Mouse (Mus musculus) midbrain, embryonic 12.5 days (tissue): ENCODE measurements around the gene Zfp184. TPM values are rescaled to one million over a fixed set of nuclear protein-coding genes. Genes with fewer than 3 reads are reported as not detected.
A peak's percentile ranks its signal among the peaks of the same experiment; 100 is the strongest.

ENCODE experiments used
- ATAC-seq: fragments of 200-750 bp; cut with Nextera tagmentation; 2 replicates; pipeline ENCODE4 v1.8.0; 2017; ENCODE audit warnings: low read depth, moderate TSS enrichment, moderate library complexity; ENCODE audit not compliant: low FRiP score
- H3K27ac ChIP-seq: fragments of 300-500 bp; sonication (generic); replicated peaks from 2 replicates; pipeline ENCODE4 v1.5.1; 2016; ENCODE audit warnings: mild to moderate bottlenecking
- H3K27me3 ChIP-seq: fragments of 300-500 bp; sonication (generic); 2 replicates; pipeline ENCODE4 v1.6.1; 2016; ENCODE audit warnings: mild to moderate bottlenecking
- H3K36me3 ChIP-seq: fragments of 300-500 bp; sonication (generic); 2 replicates; pipeline ENCODE4 v1.6.1; 2016
- H3K4me1 ChIP-seq: fragments of 300-500 bp; sonication (generic); 2 replicates; pipeline ENCODE4 v1.6.1; 2016
- H3K4me2 ChIP-seq: fragments of 300-500 bp; sonication (generic); replicated peaks from 2 replicates; pipeline ENCODE4 v1.6.1; 2016; ENCODE audit warnings: mild to moderate bottlenecking, moderate library complexity
- H3K4me3 ChIP-seq: fragments of 300-500 bp; sonication (generic); 2 replicates; pipeline ENCODE4 v1.5.1; 2016; ENCODE audit warnings: mild to moderate bottlenecking
- H3K9ac ChIP-seq: fragments of 300-500 bp; sonication (generic); replicated peaks from 2 replicates; pipeline ENCODE4 v1.6.1; 2016; ENCODE audit warnings: mild to moderate bottlenecking, moderate library complexity
- H3K9me3 ChIP-seq: fragments of 300-500 bp; sonication (generic); 2 replicates; pipeline ENCODE4 v1.6.1; 2016; ENCODE audit warnings: mild to moderate bottlenecking
- WGBS: fragments of 180-500 bp; shearing (Covaris S2); methylation state at CpG from one replicate; pipeline ENCODE4 v1.1.7; 2016; 5-methylcytosine and 5-hydroxymethylcytosine counted together
- polyA plus RNA-seq: library from polyadenylated mRNA; unstranded; fragments of >200 nt; fragmentation: Nextera tagmentation; extraction: Ambion mirVana; gene quantifications from 2 replicates; pipeline ENCODE4 v1.2.1, GENCODE M21; 2016

The Zfp184 gene
- polyA plus RNA-seq, 1 experiment from 2014 or later = 22.3 TPM

DNA sequence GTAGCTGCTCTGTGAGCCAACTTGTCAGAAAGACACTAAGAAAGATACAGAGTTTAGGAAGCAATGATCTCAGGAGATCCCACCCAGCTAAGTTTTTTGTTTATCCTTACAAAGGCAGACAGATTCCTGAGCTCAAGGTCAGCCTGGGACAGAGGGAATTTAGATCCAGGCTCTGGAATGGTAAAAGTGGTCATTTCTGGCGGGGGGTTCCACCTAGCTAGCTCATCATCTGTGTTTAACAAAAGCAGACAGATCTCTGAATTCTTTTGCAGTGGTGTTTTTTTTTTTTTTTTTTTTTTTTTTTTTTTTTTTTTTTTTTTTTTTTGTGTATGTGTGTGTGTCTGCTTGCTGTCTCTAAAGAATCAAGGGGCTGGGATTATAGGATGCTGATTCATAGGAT is 24.4 kb downstream of the Zfp184 start:
- no peak overlapping the region for H3K9ac ChIP-seq
- no peaks in the 10 kb centered on the region for H3K27me3 ChIP-seq
- H3K4me2 ChIP-seq = no peak overlapping the region
- WGBS = 57% methylated on average over 1 of the region's 1 CpGs
- no peaks in the 10 kb centered on the region for H3K9me3 ChIP-seq
- H3K4me3 ChIP-seq = no peak overlapping the region
- H3K36me3 ChIP-seq = peaks cover 1% of the 10 kb centered on the region; the same call in 1 of the 2 replicates
- ATAC-seq = no peak
- no peak overlapping the region for H3K27ac ChIP-seq
- H3K4me1 ChIP-seq = 0 out of 2 replicates have a peak, but pooled peaks cover 3% of the 10 kb centered on the region

DNA sequence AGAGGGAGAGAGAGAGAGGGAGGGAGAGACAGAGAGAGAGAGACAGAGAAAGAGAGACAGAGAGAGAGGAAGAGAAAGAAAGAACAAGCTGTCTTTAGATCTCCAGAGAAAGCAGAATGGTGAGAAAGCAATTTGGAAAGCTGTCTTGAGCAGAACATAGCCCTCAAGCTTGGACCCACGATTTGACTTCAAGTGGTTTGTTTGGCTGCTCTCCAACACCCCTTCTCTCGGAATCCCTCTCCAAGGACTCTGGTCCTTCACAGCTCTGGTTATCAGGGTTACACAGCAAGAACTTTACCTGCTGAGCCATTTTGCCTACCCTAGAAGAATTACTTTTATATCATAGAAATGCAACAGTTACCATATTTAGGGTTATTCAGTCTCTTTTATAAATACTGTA is 24.9 kb downstream of the Zfp184 start:
- Histone ChIP-seq H3K4me2 (no peak overlapping the region), H3K9me3 (no peaks in the 10 kb centered on the region), H3K27ac (no peak overlapping the region), H3K36me3 (no peaks in the 10 kb centered on the region), H3K4me1 (0 out of 2 replicates have a peak, but pooled peaks cover 3% of the 10 kb centered on the region), H3K27me3 (no peaks in the 10 kb centered on the region), H3K9ac (no peak overlapping the region), H3K4me3 (no peak overlapping the region)
- ATAC-seq = no peak
- 61% methylated on average over 2 of the region's 2 CpGs for WGBS

DNA sequence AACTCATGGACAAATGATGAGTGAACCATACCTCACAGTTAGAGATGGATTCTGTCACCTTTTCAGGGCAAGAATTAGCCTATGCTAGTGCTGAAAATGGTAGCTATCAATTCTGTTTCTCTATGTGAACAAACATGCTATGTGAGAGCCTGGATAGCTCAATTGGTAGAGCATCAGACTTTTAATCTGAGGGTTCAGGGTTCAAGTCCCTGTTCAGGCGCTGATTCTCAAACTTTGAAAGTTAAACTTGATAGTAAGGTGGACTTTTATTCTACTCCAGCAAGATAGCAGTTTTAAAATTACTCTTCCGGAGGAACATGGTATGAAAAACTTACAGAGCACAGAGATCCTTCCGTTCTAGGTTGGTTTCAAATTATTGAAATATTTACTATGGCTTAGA is 26.7 kb downstream of the Zfp184 start:
- H3K9me3 ChIP-seq = no peaks in the 10 kb centered on the region
- WGBS = 32% methylated on average over 3 of the region's 3 CpGs
- no peak overlapping the region for H3K27ac ChIP-seq
- H3K4me1 ChIP-seq = 0 out of 2 replicates have a peak, but pooled peaks cover 3% of the 10 kb centered on the region
- no peaks in the 10 kb centered on the region for H3K36me3 ChIP-seq
- no peak for ATAC-seq
- no peak overlapping the region for H3K4me3 ChIP-seq
- no peaks in the 10 kb centered on the region for H3K27me3 ChIP-seq
- H3K9ac ChIP-seq = no peak overlapping the region
- no peak overlapping the region for H3K4me2 ChIP-seq

DNA sequence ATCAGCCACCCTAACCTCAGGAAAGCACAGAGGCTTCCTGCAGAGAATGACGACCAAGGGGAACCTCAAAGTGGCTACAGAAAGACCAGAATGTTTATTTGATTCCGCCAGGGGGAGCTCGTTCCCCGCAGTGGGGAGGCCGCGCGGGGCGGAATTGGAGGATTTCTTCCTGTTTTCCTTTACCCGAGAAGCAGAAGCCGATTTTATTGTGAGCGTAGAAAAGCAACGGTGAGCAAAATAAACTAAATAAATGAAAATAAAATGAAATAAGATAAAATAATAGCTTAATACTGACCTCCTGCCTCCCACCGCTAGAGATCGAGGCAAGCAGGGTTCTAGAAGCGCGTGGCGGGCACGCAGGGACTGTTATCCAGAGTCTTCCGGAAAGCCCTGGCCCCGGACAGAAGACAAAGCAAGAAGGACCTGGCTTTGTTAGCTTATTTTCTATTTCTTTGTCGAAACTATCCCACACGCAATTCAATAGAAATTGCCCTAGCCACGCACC is 29.4 kb downstream of the Zfp184 start:
- Histone ChIP-seq H3K27me3 (peaks cover 8% of the 10 kb centered on the region), H3K27ac (peak overlapping the region; percentile 87), H3K9ac (peak overlapping the region; percentile 74), H3K36me3 (no peaks in the 10 kb centered on the region), H3K9me3 (no peaks in the 10 kb centered on the region), H3K4me3 (peak overlapping the region; percentile 58), H3K4me2 (peak overlapping the region; percentile 44), H3K4me1 (0 out of 2 replicates have a peak, but pooled peaks cover 3% of the 10 kb centered on the region)
- ATAC-seq = peak; percentile 87
- WGBS = under 1% methylated on average over 23 of the region's 23 CpGs

DNA sequence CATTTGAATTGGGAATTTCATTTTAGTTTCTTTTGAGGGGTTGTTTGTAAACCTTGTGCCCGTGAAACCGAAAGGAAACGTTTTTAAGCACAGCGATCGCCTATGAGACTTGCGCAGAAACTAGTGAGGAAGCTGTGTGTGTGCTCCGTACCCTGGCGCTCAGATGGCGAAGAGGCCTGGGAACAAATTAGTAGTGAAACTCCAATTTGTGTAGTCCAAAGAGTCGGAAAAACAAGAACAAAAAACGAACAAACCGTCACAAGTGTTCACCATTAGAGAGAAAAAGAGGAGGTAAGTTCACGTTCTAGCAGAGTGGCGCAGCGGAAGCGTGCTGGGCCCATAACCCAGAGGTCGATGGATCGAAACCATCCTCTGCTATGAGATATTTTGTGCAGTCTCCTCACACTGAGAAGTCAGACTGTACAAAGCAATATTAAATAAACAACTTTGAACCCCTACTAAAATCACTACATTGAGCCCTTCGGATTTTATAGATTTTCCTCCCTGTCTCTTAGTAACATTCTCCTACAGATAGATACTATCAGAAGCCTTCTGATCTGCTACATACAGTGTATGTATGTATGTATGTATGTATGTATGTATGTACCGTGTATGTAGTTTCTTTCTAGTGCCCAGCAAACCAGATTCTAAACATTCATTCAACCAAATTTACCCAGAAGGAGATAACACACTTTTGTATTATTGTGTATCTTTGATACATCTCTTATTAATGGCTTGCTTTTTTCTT is 30.0 kb downstream of the Zfp184 start:
- Histone ChIP-seq H3K4me2 (peak overlapping the region; percentile 44), H3K27ac (peak overlapping the region; percentile 87), H3K27me3 (peaks cover 14% of the 10 kb centered on the region), H3K36me3 (no peaks in the 10 kb centered on the region), H3K4me1 (0 out of 2 replicates have a peak, but pooled peaks cover 3% of the 10 kb centered on the region), H3K9me3 (no peaks in the 10 kb centered on the region), H3K4me3 (peak overlapping the region; percentile 58), H3K9ac (peak overlapping the region; percentile 74)
- 4% methylated on average over 20 of the region's 20 CpGs for WGBS
- ATAC-seq = peak; percentile 89

DNA sequence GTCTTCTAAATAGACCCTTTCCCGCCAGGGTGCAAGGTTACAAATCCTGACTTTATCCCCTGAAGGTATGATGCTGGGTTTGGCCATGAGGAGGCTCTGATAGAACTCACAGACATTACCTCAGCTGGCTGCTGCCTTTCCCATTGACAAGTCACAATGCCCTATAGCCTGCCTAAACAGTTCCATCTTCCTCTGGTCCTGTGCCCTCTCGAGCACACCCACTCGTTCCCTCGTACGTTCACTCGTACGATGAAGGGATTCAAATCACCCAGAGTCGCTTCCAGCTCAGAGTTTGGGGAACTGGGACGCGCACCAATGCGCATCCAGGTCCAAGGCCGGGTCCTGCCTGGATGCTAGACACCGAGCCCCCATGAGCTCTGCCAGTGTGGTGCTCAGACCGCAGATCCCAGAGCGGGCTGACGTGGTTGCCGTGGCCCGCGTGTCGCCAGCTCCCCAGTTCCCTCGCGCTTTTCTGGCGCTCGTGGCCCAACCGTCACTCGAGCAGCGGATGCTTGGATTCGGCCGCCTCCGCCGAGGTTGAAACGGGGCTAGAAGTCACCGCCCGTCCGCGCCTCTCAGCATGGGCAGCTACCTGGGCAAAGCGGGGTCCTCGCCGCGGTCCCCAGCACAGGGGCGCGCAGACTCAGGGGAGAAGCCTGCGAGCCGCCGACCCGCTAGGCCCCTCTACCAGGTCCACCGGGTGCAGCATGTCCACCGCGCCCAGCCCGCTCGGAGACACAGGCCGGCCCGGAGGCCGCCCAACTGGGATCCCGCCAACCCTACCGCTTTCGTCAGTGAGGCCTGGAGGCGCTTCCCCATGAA is 36.3 kb downstream of the Zfp184 start, which contains the start of gene Pom121l2:
Gene Pom121l2, plus strand, starts transcription at position 214 of the 822 bp plus-strand sequence.
- Histone ChIP-seq H3K27ac (no peak within 1 kb of the TSS), H3K9me3 (no peaks in the 10 kb centered on the region), H3K9ac (peak within 1 kb of the TSS; percentile 59), H3K4me2 (peak within 1 kb of the TSS; percentile 89), H3K4me1 (peaks cover 12% of the 10 kb centered on the region), H3K27me3 (peaks cover 71% of the 10 kb centered on the region), H3K36me3 (no peaks in the 10 kb centered on the region), H3K4me3 (peak within 1 kb of the TSS; percentile 55)
- under 1% methylated on average over 56 of the region's 58 CpGs for WGBS
- peak; percentile 70 for ATAC-seq

DNA sequence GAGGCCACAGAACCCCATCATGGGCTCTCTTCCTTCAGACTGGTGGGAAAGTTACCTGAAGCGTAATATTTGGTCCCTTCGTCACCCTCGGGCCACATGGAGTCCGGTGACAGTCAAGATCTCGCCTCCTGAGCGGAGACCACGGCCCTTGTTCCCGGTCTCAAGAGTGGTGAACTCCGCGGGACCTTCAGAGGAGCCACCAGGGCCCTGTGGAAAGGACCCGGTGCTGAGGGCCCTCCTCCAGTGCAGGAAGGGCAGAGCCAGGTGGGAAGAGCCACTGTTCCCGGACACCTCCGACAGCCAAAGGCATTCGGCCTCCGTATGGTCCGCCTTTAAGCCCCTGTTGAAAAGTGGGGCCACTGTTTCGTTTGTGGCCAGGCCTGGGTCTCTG is 36.9 kb downstream of the Zfp184 start:
- 3% methylated on average over 17 of the region's 17 CpGs for WGBS
- no peaks in the 10 kb centered on the region for H3K36me3 ChIP-seq
- H3K4me3 ChIP-seq = peak overlapping the region; percentile 55
- peak overlapping the region; percentile 59 for H3K9ac ChIP-seq
- H3K4me2 ChIP-seq = peak overlapping the region; percentile 89
- no peaks in the 10 kb centered on the region for H3K9me3 ChIP-seq
- ATAC-seq = peak; percentile 23; the same call in 1 of the 2 replicates
- peaks cover 12% of the 10 kb centered on the region for H3K4me1 ChIP-seq
- H3K27me3 ChIP-seq = peaks cover 75% of the 10 kb centered on the region
- no peak overlapping the region for H3K27ac ChIP-seq

DNA sequence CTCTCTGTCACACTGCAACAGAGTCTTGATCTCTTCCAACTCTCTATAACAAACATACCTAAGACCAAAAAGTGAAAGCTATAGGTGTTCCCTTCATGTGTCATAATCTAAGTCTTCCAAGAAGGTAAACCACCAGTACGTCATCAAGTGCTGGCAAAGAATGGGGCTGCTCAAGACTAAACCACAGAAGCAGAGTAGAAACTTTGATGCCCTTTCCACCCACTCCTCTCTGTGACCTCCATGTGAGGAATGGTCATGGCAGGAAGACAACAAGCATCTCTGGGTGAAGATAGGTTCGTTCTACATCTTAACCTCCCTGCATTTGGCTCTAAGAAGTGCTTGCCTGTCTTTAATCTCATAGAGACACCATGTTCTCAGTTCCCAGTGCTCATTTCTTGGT is 39.6 kb downstream of the Zfp184 start:
- Histone ChIP-seq H3K4me1 (peaks cover 12% of the 10 kb centered on the region), H3K4me2 (no peak overlapping the region), H3K36me3 (no peaks in the 10 kb centered on the region), H3K4me3 (no peak overlapping the region), H3K27ac (no peak overlapping the region), H3K27me3 (peaks cover 68% of the 10 kb centered on the region), H3K9me3 (no peaks in the 10 kb centered on the region), H3K9ac (no peak overlapping the region)
- ATAC-seq = no peak
- 83% methylated on average over 2 of the region's 2 CpGs for WGBS

DNA sequence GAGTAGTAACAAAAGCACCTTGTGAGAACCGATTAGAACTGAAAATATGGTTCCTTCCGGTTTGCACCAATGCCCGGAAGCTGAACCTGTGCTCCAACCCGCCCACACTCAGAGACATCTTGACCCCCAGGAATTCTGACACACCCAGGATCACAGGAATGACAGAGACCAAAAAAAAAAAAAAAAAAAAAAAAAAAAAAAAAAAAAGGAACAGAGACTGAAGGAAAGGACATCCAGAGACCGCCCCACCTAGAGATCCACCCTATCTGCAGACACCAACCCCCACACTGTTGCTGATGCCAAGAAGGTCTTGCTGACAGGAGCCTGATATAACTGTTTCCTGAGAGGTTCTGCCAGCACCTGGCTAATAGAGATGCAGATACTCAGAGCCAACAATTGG is 47.7 kb downstream of the Zfp184 start:
- Histone ChIP-seq H3K9ac (no peak overlapping the region), H3K27me3 (peaks cover 48% of the 10 kb centered on the region)
- 79% methylated on average over 5 of the region's 5 CpGs for WGBS

DNA sequence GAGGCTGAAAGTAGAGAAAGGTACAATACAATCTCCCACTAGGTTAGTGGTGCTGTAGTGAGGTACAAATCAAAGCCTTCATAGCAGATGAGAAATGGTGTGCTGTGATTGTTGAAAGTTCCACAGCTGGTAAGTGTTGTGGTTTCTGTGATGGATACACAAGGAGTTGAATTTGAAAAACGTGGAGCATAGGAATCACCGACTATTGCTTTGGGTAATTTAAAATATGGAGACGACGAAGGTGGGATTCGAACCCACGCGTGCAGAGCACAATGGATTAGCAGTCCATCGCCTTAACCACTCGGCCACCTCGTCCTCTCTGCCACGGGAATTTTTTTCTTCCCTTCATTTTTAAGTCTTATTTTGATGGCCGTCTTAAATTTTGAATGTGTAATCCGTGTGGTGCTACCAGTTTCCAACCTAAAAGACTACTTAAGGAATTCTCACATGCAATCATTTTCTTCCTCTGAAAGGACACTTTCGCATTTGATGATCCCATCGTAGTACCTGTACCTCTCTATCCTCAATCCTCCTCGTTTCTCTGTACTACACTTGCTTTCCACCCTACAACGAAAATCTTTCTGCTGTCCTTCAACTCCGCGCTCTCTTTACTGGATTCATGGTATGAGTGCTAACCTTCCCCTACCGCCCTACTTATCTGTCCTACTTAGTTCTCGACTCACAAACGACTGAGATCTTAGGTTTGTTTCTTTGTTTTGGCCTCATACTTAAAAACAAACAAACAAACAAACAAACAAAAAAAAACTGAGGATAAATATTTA is 49.3 kb downstream of the Zfp184 start:
- no peak overlapping the region for H3K9ac ChIP-seq
- H3K4me2 ChIP-seq = 0 out of 2 replicates have a peak overlapping the region, but pooled peaks have one; percentile 17
- no peaks in the 10 kb centered on the region for H3K9me3 ChIP-seq
- peaks cover 19% of the 10 kb centered on the region; the same call in 1 of the 2 replicates for H3K4me1 ChIP-seq
- under 1% methylated on average over 22 of the region's 22 CpGs for WGBS
- no peak overlapping the region for H3K4me3 ChIP-seq
- H3K36me3 ChIP-seq = no peaks in the 10 kb centered on the region
- no peak for ATAC-seq
- H3K27me3 ChIP-seq = peaks cover 61% of the 10 kb centered on the region
- H3K27ac ChIP-seq = no peak overlapping the region

More for the DNA sequence above, 47.7 kb downstream of the Zfp184 start:
- Histone ChIP-seq H3K36me3 (no peaks in the 10 kb centered on the region), H3K9me3 (no peaks in the 10 kb centered on the region), H3K4me1 (peaks cover 19% of the 10 kb centered on the region; the same call in 1 of the 2 replicates), H3K27ac (no peak overlapping the region), H3K4me3 (no peak overlapping the region), H3K4me2 (no peak overlapping the region)
- ATAC-seq = no peak

DNA sequence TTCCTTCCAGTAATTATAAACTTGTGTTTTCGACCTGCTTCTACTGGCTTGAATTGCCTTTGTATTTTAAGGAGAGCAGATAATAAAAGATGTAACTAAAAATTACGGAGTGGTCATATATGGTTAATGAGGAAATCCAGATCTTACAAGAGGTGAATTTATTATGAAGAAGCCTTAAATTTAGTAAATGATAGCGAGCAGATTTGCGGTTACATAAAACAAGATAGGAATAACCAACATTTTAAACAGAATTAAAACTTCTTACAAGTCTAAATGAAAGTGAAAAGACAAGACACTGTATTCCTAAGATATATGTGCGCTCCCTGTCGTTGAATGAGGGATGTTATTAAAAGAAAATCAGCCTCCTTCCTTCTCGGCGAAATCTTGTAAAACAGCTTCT is 50.0 kb downstream of the Zfp184 start:
- H3K4me1 ChIP-seq = peaks cover 19% of the 10 kb centered on the region; the same call in 1 of the 2 replicates
- no peaks in the 10 kb centered on the region for H3K36me3 ChIP-seq
- H3K4me2 ChIP-seq = peak overlapping the region; percentile 54
- WGBS = 5% methylated on average over 8 of the region's 8 CpGs
- ATAC-seq = no peak
- H3K27ac ChIP-seq = no peak overlapping the region
- H3K27me3 ChIP-seq = peaks cover 68% of the 10 kb centered on the region
- H3K4me3 ChIP-seq = peak overlapping the region; percentile 38
- no peak overlapping the region for H3K9ac ChIP-seq
- H3K9me3 ChIP-seq = no peaks in the 10 kb centered on the region
